Mouse (Mus musculus) heart, embryonic 11.5 days (tissue): ENCODE measurements around the gene Ghr. TPM values are rescaled to one million over a fixed set of nuclear protein-coding genes. Genes with fewer than 3 reads are reported as not detected.

Experiments
- ATAC-seq: fragments of 200-750 bp; cut with Nextera tagmentation; replicated peaks from 2 replicates; pipeline ENCODE4 v1.8.0; 2017; ENCODE audit warnings: moderate library complexity; ENCODE audit not compliant: insufficient number of reproducible peaks, low FRiP score, low TSS enrichment
- H3K27ac ChIP-seq: fragments of 300-500 bp; sonication (generic); 2 replicates; pipeline ENCODE4 v1.5.1; 2014; ENCODE audit warnings: mild to moderate bottlenecking, low read depth, low read length
- H3K27me3 ChIP-seq: fragments of 300-500 bp; sonication (generic); 2 replicates; pipeline ENCODE4 v1.6.1; 2014; ENCODE audit warnings: mild to moderate bottlenecking, low read length, mixed read lengths; ENCODE audit not compliant: control insufficient read depth, insufficient read depth
- H3K36me3 ChIP-seq: fragments of 300-500 bp; sonication (generic); 2 replicates; pipeline ENCODE4 v1.6.1; 2014; ENCODE audit warnings: mild to moderate bottlenecking, low read length, moderate library complexity, mixed read lengths; ENCODE audit not compliant: control insufficient read depth, insufficient read depth
- H3K4me1 ChIP-seq: fragments of 300-500 bp; sonication (generic); 2 replicates; pipeline ENCODE4 v1.6.1; 2014; ENCODE audit warnings: low read length; ENCODE audit not compliant: control insufficient read depth, insufficient read depth
- H3K4me2 ChIP-seq: fragments of 300-500 bp; sonication (generic); 2 replicates; pipeline ENCODE4 v1.6.1; 2014; ENCODE audit warnings: mild to moderate bottlenecking, moderate library complexity
- H3K4me3 ChIP-seq: fragments of 300-500 bp; sonication (generic); 2 replicates; pipeline ENCODE4 v1.5.1; 2014; ENCODE audit warnings: low read depth, low read length
- H3K9ac ChIP-seq: fragments of 300-500 bp; sonication (generic); 2 replicates; pipeline ENCODE4 v1.6.1; 2014; ENCODE audit warnings: mild to moderate bottlenecking, low read depth, low read length, moderate library complexity
- H3K9me3 ChIP-seq: fragments of 300-500 bp; sonication (generic); replicated peaks from 2 replicates; pipeline ENCODE4 v1.6.1; 2016; ENCODE audit warnings: low read length; ENCODE audit not compliant: control insufficient read depth
- WGBS: fragments of 180-500 bp; shearing (Covaris S2); extraction: QIAGEN DNeasy Blood & Tissue Kit; methylation state at CpG from one replicate; pipeline ENCODE4 v1.1.7; 2014; ENCODE audit not compliant: insufficient replicate concordance; 5-methylcytosine and 5-hydroxymethylcytosine counted together
- polyA plus RNA-seq: library from polyadenylated mRNA; unstranded; fragments of >200 nt; fragmentation: Nextera tagmentation; extraction: Ambion mirVana; gene quantifications from 2 replicates; pipeline ENCODE4 v1.2.1, GENCODE M21; 2014

Gene Ghr
- polyA plus RNA-seq, 1 experiment from 2014 or later: 53.8 TPM

- no peaks in the 10 kb centered on the region for H3K36me3 ChIP-seq
- H3K4me3 ChIP-seq: no peak overlapping the region
- H3K9ac ChIP-seq: no peak overlapping the region
- H3K27ac ChIP-seq: no peak overlapping the region
- H3K4me2 ChIP-seq: no peak overlapping the region
- no peak for ATAC-seq
- no peaks in the 10 kb centered on the region for H3K9me3 ChIP-seq
- no peaks in the 10 kb centered on the region for H3K27me3 ChIP-seq
- WGBS: 78% methylated on average over 1 of the region's 1 CpGs
- no peaks in the 10 kb centered on the region for H3K4me1 ChIP-seq
Observed at GRCm38 (mm10) chr15:3295986-3296385, 287.3 kb downstream of the Ghr start.

GRCm38 (mm10) chr15:3293477-3293876 is 289.8 kb downstream of the Ghr start:
- no peak overlapping the region for H3K9ac ChIP-seq
- H3K36me3 ChIP-seq: no peaks in the 10 kb centered on the region
- no peak overlapping the region for H3K27ac ChIP-seq
- ATAC-seq: no peak
- no peaks in the 10 kb centered on the region for H3K4me1 ChIP-seq
- 63% methylated on average over 1 of the region's 1 CpGs for WGBS
- H3K4me3 ChIP-seq: no peak overlapping the region
- H3K27me3 ChIP-seq: no peaks in the 10 kb centered on the region
- H3K9me3 ChIP-seq: no peaks in the 10 kb centered on the region
- H3K4me2 ChIP-seq: no peak overlapping the region

GRCm38 (mm10) chr15:3290435-3290834 is 292.9 kb downstream of the Ghr start:
- WGBS: 79% methylated on average over 3 of the region's 3 CpGs
- Histone ChIP-seq H3K27ac (no peak overlapping the region), H3K36me3 (no peaks in the 10 kb centered on the region), H3K27me3 (no peaks in the 10 kb centered on the region), H3K4me1 (no peaks in the 10 kb centered on the region), H3K4me2 (no peak overlapping the region), H3K9me3 (no peaks in the 10 kb centered on the region), H3K4me3 (no peak overlapping the region), H3K9ac (no peak overlapping the region)
- ATAC-seq: no peak

DNA sequence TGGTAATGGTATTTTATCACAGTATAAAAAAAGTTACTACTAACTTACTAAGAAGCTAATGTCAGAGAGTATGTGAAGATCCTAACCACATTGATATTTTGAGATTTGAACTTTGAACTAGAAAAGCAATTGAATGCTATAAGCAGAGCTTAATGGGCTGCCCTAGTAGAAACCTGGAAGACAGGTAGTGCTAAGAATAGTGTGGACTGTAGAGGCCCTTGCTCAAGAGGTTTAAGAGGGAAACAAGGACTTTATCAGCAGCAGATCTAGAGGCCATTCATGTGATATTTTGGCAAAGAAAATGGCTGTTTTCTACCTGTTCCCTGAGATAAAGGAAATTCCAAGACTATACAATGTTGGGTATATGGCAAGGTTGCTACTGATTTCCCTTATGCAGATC is 297.3 kb downstream of the Ghr start:
- no peaks in the 10 kb centered on the region for H3K9me3 ChIP-seq
- ATAC-seq: no peak
- H3K27ac ChIP-seq: no peak overlapping the region
- no peak overlapping the region for H3K4me2 ChIP-seq
- H3K4me1 ChIP-seq: no peaks in the 10 kb centered on the region
- no peak overlapping the region for H3K4me3 ChIP-seq
- H3K27me3 ChIP-seq: no peaks in the 10 kb centered on the region
- no peak overlapping the region for H3K9ac ChIP-seq
- no peaks in the 10 kb centered on the region for H3K36me3 ChIP-seq

- ATAC-seq: no peak
- no peak overlapping the region for H3K27ac ChIP-seq
- H3K4me2 ChIP-seq: no peak overlapping the region
- H3K9ac ChIP-seq: no peak overlapping the region
- H3K36me3 ChIP-seq: no peaks in the 10 kb centered on the region; the same call in 1 of the 2 replicates
- no peaks in the 10 kb centered on the region for H3K9me3 ChIP-seq
- H3K4me1 ChIP-seq: no peaks in the 10 kb centered on the region
- 83% methylated on average over 1 of the region's 1 CpGs for WGBS
- H3K4me3 ChIP-seq: no peak overlapping the region
- H3K27me3 ChIP-seq: no peaks in the 10 kb centered on the region
Observed at GRCm38 (mm10) chr15:3281737-3282136, 301.6 kb downstream of the Ghr start.

GRCm38 (mm10) chr15:3281216-3281615 is 302.1 kb downstream of the Ghr start:
- no peaks in the 10 kb centered on the region for H3K27me3 ChIP-seq
- ATAC-seq: no peak
- no peak overlapping the region for H3K4me2 ChIP-seq
- H3K9me3 ChIP-seq: no peaks in the 10 kb centered on the region
- H3K9ac ChIP-seq: no peak overlapping the region
- no peaks in the 10 kb centered on the region for H3K4me1 ChIP-seq
- H3K27ac ChIP-seq: no peak overlapping the region
- H3K36me3 ChIP-seq: no peaks in the 10 kb centered on the region; the same call in 1 of the 2 replicates
- no peak overlapping the region for H3K4me3 ChIP-seq

DNA sequence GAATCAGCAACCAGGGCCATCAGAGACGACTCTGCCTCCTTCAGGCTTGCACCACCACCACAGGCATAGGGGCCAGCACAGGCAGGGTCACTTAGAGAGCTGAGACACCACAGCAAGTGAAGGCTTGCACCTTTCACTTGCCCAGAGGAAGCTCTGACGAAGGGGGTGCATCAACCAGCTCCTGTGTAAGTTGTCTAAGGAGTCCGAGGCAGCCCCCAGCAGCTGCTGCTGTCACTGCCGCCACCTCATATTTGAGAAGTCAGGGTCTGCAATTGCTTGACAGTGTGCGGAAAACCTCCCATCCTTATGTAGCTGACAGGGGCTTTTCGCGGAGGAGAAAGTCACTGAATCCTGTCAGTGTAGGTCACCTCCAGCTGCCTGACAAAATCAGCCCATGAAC is 304.1 kb downstream of the Ghr start:
- H3K36me3 ChIP-seq: no peaks in the 10 kb centered on the region; the same call in 1 of the 2 replicates
- H3K27me3 ChIP-seq: no peaks in the 10 kb centered on the region
- H3K9ac ChIP-seq: no peak overlapping the region
- no peak overlapping the region for H3K4me3 ChIP-seq
- no peak overlapping the region for H3K27ac ChIP-seq
- WGBS: 68% methylated on average over 7 of the region's 7 CpGs
- H3K4me2 ChIP-seq: no peak overlapping the region
- H3K9me3 ChIP-seq: no peaks in the 10 kb centered on the region
- ATAC-seq: no peak
- H3K4me1 ChIP-seq: no peaks in the 10 kb centered on the region

DNA sequence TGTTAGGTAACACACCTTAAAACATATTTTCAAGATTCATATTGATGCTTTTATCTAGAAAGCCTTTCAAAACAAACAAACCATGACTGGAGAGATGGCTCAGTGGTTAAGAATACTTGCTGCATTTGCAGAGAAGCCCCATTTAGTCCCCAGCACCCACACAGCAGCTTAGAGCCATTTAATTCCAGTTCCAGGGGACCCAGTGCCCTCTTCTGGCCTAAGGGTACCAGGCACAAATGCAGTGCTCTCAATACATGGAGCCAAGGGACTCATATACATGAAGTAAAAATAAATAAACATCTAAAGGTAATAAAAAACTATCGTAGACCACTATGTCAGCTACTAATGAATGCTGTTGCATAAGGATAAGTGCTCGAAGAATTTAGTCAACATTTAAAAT is 305.9 kb downstream of the Ghr start:
- 85% methylated on average over 2 of the region's 2 CpGs for WGBS

DNA sequence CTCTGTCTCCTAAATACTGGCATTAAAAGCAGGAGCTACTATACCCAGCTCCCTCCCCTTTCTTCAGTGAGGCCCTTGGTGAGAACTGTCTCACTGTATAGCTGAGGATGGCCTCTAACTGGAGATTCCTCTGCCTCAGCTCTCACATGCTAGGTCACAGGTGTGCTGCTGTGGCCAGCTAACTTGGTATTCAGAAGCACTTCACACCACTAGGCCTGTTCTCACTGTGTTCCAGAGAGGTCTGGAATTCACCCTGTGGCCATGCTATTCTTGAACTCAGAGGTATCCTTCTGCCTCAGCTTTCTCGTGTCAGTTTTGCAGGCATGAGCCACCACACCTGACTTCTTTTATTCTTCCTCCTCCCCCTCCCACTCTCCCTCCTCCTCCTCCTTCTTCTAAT is 310.1 kb downstream of the Ghr start:
- WGBS: 52% methylated on average over 1 of the region's 1 CpGs
- Histone ChIP-seq H3K4me3 (no peak overlapping the region), H3K27me3 (no peaks in the 10 kb centered on the region), H3K4me2 (no peak overlapping the region), H3K4me1 (peaks cover 2% of the 10 kb centered on the region; the same call in 1 of the 2 replicates), H3K36me3 (no peaks in the 10 kb centered on the region), H3K9me3 (no peaks in the 10 kb centered on the region), H3K27ac (no peak overlapping the region), H3K9ac (no peak overlapping the region)
- ATAC-seq: no peak

More for the DNA sequence above, 305.9 kb downstream of the Ghr start:
- H3K27ac ChIP-seq: no peak overlapping the region
- no peak overlapping the region for H3K9ac ChIP-seq
- no peaks in the 10 kb centered on the region; the same call in 1 of the 2 replicates for H3K36me3 ChIP-seq
- H3K4me3 ChIP-seq: no peak overlapping the region
- no peaks in the 10 kb centered on the region for H3K27me3 ChIP-seq
- H3K9me3 ChIP-seq: no peaks in the 10 kb centered on the region
- no peak for ATAC-seq
- no peaks in the 10 kb centered on the region for H3K4me1 ChIP-seq
- H3K4me2 ChIP-seq: no peak overlapping the region
